Mouse (Mus musculus) ovary, adult 18-20 months (tissue): ENCODE measurements around the gene Papss2.

Source experiments
- DNase-seq: peaks from one replicate; pipeline ENCODE4 v3.0.0; 2022; ENCODE audit warnings: low spot score, mixed read lengths

Gene Papss2

DNA sequence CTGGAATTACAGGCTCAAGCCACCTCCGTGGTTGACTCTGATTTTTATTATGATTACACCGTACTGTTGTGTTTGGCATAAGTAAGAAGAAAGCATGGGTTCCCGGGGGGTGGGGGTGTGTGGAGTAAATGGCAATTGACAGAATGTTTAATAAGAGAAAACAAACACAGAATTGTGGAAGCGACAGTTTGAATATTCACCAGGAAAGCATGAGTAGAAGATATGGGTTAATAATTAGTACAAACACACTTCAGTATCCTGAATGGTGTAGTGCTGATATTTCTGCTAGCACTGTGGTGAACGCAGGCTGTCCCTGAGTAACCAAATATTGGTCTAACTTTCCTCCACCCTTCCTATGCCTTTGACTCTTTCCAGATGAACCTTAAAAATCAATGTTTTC, 3.8 kb downstream of the Papss2 start:
- no peak for DNase-seq

DNA sequence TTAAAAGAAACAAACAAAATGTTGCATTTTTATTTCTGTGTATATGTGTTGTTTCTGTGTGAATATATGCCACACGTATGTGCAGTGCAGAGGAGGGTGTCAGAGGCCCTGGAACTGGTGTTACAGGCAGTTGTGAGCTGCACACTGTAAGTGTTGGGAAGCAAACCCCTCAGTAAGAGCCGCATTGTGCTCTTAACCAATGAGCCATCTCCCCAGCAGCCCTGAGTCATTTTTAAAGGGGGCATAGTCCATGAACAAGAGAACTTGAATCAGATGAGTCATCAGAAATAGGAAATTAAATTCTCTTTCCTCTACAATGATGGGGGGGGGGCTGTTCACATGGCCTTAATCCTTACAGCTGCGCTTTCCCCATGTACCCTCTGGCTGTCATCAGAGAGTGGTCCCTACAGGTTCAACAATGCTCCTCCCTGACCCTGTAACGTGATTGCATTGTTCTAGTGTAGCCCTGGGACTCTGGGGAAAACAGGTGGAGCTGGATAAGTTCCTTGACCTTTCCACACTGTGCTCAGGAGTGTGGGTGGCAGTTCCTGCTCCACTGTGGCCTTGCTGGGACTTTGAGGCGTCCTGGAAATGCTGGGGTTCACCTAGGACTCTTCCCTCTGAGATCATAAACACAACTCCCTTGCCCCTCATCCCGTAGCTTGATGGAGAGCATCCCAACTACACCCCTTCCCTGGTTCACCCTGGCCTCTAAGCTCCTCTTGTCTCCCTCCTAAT, 5.6 kb downstream of the Papss2 start:
- DNase-seq = no peak

DNA sequence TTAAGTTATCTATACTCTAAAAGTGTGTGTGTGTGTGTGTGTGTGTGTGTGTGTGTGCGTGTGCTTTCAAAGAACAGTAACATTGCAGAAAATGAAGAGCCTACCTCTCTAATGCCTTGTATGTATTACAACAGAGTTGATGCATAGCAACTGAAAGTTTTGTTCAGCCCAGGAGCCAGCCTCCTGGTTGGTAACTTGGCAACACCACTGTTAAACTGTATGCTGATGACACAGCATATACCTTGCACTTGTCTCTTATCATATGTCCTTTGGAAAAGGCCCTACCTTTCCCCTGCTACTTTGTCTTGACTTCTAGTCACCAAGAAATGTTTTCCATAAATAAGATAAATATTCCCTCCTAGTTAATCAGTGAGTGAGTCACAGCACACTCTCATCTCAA, 7.9 kb downstream of the Papss2 start:
- DNase-seq = no peak

DNA sequence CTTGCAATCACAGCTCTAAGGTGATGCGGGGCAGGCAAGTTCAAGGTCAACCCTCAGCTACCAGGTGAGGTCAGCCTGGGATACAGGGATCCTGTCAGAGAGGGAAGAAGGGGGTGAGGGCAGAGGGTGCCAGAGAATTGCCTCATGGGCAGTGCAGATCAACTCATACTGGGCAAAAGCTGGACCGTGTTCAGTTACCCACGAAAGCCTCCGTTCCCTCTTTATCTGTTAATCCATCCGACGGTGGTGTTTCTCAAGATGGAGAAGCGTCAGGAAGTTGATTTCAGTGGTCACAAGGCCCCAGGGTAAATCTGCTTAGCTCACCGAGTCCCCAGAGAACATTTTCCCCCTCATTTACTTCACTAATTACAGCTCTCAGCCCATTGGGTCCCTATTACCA, 8.5 kb downstream of the Papss2 start:
- DNase-seq = no peak

DNA sequence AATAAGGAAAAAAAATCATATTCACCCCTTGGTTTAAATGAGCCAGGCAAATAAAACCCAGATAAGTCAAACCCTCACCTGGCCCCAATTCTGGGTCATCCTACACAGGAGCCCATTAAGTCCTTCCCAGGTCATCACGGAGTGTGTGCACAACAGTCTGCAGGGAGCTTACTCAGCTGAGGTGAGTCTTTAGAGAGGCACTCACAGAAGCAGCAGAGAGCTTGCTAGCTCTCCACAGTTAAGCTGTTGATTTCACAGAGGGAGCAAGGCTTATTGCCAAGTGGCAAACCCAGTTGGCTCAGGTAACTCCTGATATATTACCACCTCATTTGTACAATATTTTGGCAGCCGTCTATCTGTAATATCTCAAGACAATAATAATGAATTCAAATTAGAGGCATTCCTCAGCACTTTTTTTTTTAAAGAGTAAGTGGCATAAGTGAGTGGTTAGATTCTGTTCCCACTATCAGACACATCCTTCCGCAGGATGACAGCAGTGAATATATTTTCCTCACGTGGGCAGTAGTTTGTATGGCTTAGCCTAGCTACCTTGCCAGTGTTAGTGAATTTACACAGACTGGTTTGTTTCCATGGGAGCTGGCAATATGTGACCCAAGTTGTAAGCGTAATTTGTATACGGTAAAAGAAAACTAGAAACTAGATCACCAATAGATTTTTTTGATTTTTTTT, 9.1 kb downstream of the Papss2 start:
- DNase-seq = no peak

DNA sequence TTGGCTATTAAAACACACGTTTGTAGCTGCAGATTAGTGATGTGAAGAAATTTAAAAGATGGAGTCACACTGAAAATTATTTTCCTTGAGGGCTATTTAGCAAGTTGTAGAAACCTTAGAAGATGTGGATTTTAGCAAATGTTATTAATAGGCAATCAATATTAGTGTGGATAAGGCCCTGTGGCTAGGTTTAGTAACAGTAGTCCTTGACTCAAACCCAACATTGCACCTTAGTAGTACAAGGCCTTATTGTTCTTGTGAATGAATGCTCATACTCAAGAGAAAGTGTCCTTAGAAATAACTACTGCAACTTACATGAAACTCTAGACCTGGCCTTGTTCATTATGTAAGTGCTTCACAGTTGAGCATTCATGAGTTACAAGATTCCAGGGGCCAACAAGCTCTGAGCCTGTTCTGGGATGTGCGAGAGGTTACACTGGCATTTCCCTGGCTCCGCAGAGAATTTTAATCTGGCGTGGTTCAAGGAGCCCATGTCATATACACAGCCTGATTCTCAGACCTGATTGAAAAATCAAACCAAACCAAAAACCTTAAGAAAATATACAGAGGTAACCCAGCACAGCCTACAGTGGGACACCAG, 10.7 kb downstream of the Papss2 start:
- DNase-seq = no peak

DNA sequence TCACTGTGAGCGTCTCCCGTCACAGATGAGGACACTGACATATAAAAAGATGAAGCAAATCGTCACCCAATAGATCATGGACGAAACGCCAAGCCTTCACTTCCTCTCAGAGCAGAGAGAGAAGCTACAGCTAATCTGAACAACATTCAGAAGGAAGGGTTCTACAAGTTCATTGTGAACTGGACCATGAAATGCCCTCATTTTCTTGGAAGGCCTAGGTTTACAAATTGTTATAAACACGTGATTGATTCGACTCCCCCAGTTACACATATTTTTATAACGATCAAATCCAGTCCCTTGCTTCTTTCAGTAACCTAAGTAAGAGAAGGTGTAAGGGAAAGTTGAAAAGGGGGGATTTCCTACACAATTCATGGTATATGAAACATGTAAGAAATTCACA, 11.4 kb downstream of the Papss2 start:
- DNase-seq = no peak

DNA sequence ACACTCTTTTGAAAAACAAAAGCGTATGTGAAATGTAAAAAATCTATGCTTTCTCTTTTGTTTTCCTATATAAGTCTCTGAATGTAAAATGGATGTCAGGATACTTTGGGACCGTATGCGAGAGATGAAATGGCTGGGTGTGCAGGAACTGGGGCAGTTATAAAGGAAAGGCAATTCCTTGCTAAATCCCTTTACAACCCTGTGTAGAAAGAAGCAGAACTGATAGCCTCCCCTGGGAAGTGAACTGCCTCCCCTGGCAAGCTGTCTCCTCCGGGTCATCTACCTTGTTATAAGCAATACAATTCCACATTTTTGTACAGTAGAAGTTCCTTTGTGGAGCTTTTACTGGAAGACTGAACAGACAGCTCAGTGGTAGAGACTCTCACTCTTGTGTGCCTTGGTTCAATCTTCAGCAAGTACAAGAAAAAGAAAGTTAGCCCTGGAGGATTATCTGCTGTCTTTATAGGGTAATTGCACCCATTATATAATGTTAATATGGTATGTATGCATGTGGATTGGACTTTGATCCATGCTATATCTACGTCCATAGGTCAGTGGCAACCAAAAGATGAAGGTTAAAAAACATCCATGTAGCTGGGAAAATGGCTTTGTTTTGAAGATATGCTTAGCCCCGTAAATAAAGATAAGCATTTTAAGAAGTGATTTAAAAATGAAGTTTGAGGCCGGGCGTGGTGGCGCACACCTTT, 15.9 kb downstream of the Papss2 start:
- no peak for DNase-seq

DNA sequence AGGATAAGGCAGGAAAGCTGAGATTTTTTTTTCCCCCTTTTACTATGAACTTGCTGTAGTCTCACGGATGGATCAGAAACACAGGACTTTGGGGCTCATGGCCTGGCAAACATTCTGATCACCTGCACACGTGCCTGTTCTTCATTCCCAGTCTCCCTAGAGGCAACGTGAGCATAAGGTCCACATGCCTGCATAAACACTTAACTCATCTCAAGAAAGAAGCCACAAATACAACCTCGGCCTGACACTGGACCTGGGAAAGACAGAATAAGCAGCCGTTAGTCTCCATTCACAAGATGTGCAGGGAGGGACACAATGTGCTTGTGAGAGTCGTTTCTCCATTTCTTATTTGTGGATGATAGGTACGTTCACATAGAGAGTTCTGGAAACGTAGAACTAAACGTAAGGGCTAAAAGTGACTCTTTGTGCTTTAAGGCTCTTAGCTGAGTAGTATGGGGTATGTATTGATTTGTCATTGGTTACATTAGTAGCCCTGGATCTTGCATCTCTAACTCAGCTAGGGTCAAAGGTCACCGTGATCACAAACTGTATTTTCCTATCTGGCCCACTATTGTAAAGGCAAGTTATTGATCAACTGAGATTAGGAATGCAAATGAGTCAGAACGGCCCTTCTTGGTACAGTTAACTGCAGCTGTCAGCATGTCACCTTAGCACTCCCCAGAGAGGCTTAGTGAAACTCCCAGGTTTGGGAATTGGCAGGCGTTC, 18.6 kb downstream of the Papss2 start:
- DNase-seq = no peak

DNA sequence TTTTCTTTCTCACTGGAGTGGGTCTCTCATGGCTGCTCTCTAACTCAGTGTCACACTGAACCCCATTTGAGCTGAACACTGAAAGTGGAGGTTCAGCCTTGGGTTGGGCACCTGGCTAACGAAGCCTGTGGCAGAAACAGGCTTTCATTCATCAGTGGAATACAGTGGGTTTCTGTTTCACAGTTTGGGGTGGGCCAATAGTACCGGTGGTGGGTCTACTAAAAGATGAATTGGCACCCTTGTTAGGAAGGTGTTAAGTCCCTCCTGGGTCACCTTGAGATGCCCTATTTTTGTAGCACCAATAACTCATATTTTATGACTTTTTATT, 19.1 kb downstream of the Papss2 start:
- DNase-seq = no peak

DNA sequence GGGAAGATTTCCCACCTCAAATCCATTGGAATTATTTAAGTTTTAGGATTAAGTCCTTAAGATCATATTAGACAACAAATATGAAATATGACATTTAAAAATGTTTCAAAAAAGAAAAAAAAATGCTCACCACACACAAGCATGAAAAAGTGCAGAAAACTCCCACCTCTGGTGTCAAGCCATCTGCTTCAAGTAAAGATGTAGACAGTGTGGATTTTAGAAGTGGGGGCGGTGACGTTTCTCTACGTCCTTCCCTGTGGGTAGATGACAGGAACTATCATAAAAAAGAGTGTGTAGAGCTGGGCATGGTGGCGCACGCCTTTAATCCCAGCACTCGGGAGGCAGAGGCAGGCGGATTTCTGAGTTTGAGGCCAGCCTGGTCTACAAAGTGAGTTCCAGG, 21.1 kb downstream of the Papss2 start:
- DNase-seq = no peak

DNA sequence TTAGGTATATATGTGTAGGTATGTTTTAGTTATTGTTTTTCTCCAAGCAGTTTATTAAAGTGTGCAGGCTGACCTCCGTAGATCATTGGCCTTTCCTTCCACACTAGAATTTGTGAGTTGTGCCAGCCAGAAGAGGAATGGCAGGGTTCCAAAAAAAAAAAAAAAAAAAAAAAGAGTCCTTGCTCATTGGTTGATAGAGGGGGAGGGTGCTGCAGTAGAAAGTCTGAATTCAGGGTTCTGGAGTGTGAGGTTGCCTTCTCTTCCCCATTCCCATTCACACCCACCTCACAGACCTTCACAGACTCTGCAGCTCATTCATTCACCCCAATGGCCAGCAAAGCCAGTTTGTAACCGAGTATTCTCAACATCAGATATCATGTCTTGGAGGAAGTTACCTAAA, 24.1 kb downstream of the Papss2 start:
- DNase-seq = no peak

DNA sequence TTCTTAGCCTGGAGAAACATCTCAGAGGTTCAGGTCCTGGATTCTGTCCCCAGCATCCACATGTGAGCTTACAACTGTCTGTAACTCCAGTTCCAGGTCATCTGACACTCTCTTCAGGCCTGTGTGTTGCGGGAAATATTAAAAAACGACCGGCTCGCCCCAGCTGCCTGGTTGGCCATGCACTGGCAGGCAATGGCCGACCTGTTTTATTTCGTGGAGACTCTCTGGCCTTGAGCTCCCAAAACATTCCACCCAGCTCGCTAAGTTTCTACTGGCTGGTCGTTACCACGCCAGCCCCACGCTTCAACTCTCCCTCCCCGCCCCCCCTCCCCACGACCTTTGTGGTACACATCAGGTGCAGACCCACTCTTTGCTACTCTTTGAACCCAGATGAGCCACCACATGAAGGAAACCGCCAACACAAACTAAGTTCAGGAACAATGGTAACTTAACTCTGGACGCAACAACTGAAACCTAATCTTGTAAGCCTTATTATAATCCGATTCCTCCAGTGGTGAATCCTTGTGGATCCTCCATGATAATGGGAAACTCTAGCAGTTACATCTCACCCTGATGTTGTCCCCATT, 25.4 kb downstream of the Papss2 start:
- no peak for DNase-seq

DNA sequence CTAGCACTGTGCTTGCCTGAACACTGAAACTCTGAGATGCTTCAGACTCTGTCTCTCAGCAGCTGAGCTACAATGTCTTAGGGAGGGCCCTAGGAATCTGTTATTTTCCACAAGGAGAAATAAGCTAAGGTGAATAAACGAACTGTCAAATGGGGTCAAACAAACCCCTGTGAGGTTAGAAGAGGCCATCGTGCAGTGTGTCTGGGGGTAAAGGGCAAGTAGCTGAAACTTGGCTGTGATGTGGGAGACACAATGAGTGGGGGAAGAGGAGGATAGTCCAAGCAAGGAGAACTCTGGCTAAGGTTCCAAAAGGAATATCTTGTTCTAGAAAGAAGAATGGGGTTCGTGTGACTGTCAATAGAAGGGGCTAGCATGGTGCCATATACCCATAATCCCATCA, 26.6 kb downstream of the Papss2 start:
- DNase-seq = no peak

DNA sequence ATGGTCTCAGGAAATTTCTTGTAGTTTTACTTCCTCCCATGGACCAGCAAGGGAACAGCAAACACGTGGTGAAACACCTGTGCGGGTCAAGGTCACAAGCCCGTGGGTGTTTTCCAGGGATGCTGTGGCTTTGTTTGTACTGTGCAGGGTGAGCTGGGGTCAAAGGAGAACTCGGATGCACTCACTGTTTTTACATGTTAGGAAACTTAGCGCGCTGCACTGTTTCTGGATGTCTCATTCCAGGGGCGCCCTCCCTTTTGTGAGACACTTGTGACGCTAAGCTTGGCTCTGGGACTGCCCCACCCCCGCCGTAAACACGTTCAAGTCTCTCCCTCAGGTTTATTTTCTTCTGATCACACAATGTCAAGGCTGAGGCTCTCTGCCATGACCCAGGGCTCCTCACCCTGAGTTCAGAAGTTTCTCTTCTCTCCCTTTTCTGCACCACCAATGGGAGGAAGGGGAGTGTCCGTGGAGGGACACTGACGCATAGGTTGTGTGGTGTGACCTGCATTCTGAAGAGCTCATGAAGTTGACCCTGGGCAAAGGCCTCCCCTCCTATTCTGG, 31.3 kb downstream of the Papss2 start:
- no peak for DNase-seq

DNA sequence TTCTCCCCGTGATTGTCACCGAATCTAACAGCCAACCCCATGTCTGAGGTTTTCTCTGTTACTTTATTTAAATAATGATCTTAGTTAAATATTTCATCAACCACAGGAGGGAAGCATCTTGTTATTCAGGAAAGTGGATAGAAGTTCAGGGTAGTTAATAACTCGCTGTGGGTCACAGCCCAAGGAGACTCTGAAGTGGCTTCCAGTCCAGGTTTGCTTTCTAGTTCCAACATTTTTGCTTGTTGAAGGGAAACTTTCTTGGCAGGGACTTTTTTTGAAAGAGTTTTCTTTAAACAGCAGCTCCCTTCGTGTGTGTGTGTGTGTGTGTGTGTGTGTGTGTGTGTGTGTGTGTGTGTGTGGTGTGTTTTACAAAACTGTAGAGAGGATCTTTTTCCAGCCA, 32.0 kb downstream of the Papss2 start:
- no peak for DNase-seq

DNA sequence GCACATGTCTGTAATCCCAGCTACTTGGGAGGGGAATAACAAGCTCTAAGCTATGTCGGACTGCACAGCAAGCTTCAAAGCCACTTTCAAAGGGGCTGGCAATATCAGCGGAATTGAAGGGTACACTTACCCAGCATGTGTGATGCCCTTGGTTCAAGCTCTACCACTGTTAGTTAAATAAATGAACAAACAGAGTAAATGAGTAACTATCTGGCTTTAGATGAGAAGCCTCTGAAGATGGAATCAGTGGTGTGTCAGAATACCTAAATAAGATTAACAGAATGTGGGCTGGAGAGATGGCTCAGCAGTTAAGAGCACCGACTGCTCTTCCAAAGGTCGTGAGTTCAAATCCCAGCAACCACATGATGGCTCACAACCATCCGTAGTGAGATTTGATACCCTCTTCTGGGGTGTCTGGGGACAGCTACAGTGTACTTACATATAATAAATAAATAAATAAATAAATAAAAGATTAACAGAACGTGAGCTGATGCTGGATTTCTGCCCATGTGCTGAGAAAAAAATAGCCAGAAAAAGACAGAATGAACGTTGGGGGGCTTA, 33.1 kb downstream of the Papss2 start:
- DNase-seq = no peak

DNA sequence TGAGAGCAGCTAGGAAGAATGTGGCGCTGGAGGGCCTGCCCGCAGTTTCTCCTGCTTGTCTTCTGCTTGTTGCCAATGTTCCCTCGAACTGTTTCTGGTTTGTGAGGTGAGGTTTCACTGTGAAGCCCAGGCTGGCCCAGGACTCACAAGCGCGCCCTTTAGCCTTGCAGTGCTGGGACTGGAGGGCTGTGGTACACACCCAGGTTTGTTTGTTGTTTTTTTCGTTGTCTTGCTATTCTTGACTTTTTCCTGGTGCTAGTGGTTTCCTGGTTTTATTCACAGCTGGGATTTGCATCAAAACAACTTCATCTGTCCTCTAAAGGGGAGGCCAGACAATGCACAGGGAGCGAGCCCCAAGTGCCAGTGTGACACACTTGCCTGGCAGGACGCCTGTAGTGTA, 39.3 kb downstream of the Papss2 start:
- DNase-seq = no peak

DNA sequence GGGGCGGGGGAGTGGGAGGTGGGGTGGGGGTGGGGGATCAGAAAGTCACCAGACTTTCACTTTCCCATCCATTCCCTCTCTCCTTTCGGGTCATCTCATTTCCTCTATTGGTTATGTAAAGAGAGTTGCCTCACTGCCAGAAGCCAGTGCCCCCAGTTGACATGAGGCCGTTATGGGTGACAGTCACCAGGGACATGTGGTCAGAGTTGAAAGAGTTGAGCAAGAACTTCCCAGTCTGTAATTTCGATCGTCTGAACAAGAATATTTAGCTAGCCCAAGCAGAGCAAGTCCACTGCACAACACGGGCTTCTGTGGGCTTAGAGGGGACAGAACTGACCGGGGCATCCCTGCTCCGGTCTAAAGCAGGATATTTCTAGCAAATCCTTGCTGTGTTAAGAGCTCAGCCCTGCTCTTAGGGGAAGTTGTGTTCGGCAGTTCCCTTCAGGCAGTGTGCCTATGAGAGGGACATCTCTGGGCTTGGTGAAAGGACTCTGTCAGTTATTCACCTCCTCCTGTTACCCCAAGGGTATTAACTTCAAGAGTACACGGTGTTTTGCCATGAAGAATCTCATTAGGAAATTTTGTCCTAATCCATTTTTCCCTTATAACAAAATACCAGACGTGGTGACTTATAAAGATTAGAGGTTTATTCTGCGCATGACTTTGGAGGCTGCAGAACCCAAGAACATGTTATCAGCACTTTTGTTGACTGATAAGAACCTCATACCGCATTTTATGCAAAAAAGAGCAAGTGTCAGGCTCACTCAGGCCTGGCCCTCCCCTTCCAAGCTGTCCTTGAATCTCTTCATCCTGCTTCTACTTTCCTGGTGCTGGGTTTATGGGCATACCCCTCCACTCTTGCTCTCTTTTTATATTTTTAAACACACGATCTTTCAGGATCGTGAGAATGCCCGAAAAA, 42.0 kb downstream of the Papss2 start:
- DNase-seq = no peak

DNA sequence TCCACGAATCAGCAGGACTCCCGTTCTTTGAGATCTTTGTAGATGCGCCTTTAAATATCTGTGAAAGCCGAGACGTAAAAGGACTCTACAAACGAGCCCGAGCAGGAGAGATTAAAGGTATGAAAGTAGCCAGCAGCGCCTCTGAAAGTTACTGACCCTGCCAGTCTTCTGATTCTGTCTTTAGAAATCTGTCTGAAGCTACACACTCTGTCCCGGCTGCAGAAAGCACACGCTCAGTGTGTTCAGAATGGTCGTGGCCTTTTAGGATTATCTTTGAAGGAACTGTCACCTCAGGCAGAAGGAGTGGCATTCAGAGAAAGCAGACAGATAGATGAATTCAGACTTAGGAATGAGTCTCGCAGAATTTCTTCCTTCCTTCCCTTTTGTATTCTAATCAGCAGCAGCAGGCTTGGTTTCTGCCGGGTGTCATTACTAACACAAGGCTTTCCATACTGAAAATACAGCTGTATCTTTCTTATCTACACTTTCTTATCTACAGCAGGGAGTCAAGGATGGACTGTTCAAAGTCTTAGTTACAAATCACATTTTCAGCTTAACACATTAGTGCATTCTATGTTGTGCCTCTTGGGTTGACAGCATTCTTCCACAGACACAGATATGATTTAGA, 42.8 kb downstream of the Papss2 start:
- DNase-seq = no peak
